Mouse (Mus musculus): ENCODE measurements at regions not wholly inside any gene's neighbourhood (a gene's known extent, or its start where the extent isn't known, plus 50 kb on each side); places are given as distances from the start of the nearest gene placed in this dataset.

DNA sequence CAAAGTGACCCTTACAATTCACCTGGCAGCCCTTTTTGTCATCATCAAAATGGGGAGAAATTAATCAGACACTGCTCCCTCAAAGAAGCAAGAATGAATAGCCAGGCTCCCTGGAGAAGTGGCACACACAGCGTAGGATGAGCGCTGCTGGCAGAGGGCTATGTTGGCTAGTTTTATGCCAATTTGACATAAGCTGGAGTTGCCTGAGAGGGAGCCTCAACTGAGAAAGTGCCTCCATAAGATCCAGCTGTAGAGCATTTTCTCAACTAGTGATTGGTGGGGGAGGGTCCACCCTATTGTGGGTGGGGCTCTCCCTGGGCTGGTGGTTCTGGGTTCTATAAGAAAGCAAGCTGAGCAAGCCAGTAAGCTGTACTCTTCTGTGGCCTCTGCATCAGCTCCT is 179.3 kb upstream of the Egln3 start:
- DNase-seq = no peak

DNA sequence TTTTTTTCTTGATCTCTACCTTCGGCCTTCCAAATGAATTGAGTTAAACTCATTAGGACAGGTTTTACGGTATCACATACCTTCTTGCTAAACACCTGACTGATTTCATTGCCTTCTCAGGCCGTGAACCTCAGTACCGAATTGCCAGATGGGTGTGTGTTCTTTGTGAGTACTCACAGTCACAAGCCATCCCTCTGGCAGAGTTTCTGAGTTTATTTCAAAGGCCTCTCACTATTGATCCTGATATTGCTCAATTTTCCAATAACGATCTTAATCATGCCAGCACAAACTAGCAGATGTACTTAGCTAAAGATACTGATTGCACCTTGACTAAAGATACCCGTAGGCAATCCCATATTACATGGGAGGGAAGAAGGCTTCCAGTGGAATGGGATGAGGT is 178.4 kb upstream of the Egln3 start:
- no peak for DNase-seq

DNA sequence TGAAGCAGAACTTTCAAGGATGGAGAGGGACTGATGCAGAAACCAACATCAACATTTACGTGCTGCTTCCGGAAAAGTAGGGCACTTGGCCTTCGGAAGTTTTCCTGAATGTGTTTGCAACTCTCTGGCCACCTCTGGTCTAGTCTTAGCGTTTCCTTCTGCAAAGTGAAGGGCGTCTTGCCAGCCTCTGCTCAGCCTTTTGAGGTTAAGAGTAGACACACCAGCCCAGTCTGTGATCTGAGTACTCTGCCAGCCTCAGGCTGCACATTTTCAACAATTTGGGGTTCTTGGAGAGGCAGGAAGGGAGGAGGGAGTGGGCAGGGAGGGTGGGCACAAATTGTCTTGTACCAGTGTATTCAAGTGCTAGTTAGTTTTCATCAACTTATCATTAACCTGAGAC is 176.7 kb upstream of the Egln3 start:
- DNase-seq = no peak

DNA sequence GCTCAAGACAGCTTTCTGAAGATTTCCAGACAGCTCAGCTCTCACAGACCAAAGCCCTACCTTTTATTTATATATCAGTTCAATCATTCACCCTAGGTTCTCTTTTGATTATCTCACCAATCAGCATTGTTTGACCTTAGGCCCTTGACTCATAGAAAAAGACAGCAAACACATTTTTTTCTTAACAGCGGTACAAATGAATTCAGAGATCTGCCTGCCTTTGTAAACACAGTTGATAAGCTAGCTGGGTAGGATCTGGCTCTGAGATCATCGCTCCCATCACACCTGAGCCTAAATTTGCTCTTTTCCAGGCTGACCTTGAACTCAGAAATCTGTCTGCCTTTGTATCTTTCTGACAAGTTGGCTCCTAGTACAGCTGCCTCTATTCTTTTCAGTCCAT is 174.9 kb upstream of the Egln3 start:
- DNase-seq = no peak

- DNase-seq = no peak
Measured at GRCm38 (mm10) chr12:54374060-54374459, 170.4 kb upstream of the Egln3 start.

DNA sequence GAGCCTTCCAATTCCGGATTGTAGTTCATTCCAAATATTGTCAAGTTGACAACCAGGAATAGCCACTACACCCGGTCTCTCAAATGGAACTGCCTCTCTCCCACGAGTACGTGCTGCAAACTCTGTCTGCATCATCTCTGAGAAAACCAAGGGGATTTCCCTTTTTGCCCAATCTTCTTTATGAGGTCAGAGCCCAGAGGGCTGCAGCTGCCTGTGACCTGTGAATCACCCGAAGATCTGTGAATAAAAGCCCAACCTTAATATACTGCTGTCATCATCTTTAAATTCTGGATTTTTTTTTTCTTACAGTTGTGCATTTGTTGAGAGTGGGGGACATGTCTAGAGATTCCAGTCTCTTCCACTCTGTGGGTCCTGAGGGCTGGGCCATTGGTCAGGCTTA is 165.6 kb upstream of the Egln3 start:
- DNase-seq = no peak

GRCm38 (mm10) chr12:54364381-54365095 is 160.9 kb upstream of the Egln3 start:
- DNase-seq = no peak

- DNase-seq = no peak
Measured at GRCm38 (mm10) chr12:54361762-54362161, 158.1 kb upstream of the Egln3 start.

DNA sequence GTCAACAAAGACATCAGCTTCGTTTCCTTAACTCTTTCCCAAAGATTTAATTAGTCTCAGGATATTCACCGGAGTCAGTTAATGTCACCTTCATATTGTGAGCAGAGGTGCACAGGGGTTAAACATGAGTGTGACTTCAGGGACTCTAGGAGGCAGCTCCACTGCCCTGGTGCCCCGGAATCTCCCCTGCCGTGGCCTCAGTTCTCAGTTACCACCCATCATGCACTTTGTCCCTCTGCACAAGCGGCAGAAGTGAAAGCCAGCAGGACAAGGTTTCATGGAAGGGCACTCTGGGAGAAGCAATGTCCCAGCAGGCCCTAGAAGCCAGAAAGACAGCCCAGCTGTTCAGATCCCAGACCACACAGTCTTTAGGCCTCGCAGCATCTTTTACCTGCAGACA is 150.5 kb upstream of the Egln3 start:
- no peak for DNase-seq

DNA sequence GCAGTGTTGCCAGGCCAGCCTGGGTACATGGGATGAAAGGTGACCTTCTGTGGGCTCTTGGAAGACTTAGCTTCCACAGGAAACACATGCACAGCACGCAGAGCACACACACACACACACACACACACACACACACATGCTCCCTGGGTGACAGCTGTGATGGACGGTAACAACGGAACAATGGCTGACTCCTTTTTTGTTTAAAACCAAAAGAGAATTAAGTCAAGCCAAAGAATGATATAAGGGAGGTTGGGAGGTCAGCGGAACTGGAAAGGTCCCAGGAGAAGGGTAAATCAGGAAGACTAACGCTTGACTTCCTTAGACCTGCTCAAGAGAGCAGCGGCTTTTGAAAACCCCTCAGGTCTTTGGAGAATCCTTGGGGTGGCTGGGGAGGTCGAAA is 150.0 kb upstream of the Egln3 start:
- no peak for DNase-seq

DNA sequence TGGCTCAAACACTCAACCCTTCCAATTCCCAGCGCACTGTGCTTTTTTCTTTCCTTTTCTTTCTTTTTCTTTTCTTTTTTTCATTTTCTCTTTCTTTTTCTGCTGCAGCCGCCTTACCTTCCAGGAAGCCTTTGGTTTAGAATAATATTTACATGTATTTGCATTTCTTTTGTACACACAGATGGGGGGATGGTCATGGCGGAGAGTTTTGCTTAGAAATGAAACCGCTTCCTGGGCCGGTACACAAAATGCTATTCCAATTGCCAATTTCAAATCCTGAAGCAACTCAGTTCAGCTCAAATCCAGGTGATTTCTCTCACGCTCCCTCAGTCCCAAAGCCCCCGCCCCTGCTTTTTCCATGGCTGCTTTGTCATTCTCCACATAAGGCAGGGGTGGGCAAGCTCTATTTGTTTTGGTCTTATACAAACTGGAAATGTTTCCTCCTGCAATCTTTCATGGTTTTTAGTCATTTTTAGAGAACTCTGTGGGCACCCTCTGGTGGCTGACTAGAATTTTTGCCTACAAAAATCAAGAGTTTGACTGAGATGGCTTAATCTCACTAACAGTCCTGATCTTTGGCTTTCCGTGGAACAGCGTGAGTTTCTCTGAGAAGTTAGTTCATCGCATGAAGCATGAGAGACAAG is 149.4 kb upstream of the Egln3 start:
- DNase-seq = no peak

GRCm38 (mm10) chr12:54350293-54350692 is 146.6 kb upstream of the Egln3 start:
- DNase-seq = no peak

- DNase-seq = no peak
Measured at GRCm38 (mm10) chr12:54349403-54349802, 145.7 kb upstream of the Egln3 start.

- DNase-seq = no peak
Measured at GRCm38 (mm10) chr12:54343493-54343892, 139.8 kb upstream of the Egln3 start.

- DNase-seq = no peak
Measured at GRCm38 (mm10) chr12:54335509-54335908, 131.8 kb upstream of the Egln3 start.

GRCm38 (mm10) chr12:54334491-54335132 is 131.0 kb upstream of the Egln3 start:
- DNase-seq = no peak

GRCm38 (mm10) chr12:54333632-54334321 is 130.1 kb upstream of the Egln3 start:
- no peak for DNase-seq

- DNase-seq = no peak
Measured at GRCm38 (mm10) chr12:54327483-54327882, 123.8 kb upstream of the Egln3 start.

DNA sequence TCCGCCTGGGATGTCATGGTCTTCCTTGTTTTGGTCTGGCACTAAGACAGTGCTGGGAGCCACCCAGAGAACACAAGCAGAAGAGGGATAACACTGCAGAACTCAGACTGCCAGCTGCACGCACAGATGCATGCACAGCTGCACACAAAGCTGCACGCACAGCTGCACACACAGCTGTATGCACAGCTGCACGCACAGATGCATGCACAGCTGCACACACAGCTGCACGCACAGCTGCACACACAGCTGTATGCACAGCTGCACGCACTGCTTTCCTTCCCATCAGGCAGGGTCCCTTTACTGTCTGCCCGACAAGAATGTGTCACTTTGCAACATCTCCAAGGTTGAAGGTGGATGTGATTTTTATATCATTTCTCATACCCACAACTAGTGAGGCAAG is 122.9 kb upstream of the Egln3 start:
- DNase-seq = no peak

GRCm38 (mm10) chr12:54320533-54320932 is 116.9 kb upstream of the Egln3 start:
- DNase-seq = no peak

- DNase-seq = no peak
Measured at GRCm38 (mm10) chr12:54316980-54317471, 113.4 kb upstream of the Egln3 start.

- DNase-seq = no peak
Measured at GRCm38 (mm10) chr12:54316066-54316567, 112.5 kb upstream of the Egln3 start.

- DNase-seq = no peak
Measured at GRCm38 (mm10) chr12:54314153-54314552, 110.5 kb upstream of the Egln3 start.
